8 mouse cellular contexts compared by ENCODE assay signal in the genomic region with DNA sequence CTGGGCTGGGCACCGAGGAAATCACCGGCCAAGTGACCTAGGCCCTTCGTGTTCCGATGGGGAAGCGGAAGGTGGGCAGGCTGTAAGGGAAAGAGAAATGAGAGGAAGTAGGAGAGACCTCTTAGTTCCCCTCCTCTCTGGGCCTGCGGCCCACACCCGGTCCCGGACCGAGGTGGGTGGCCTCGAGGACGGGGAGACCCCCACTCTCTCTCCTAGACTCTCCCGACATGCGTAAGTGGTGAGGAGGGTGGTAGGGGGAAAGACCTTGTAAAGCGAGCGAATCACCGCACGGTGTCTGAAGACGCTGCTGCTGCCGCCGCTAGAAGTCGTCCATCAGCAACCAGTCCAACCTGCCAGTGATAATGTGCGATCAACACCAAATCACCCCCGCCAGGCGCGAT. TPM values are rescaled to one million over a fixed set of nuclear protein-coding genes. Genes with fewer than 3 reads are reported as not detected.
DNase-seq lines count a peak whose midpoint lies in the region; ATAC-seq lines count a peak whose summit lies in the region.

No protein-coding gene starts in this region.

- peak overlapping the region; percentile 78 for H3K4me2 ChIP-seq in hindbrain, embryonic 16.5 days (ENCODE audit: low read length)
- peak overlapping the region; percentile 59 for H3K4me2 ChIP-seq in midbrain, embryonic 12.5 days (replicated peaks)

- H3K27me3 ChIP-seq in embryonic facial prominence, embryonic 10.5 days (replicated peaks; ENCODE audit: low read depth, poor library complexity, severe bottlenecking): peaks cover 100% of the 10 kb centered on the region
- peaks cover 31% of the 10 kb centered on the region for H3K27me3 ChIP-seq in hindbrain, embryonic 16.5 days (replicated peaks; ENCODE audit: control insufficient read depth, insufficient read depth, low read length)
- peaks cover 92% of the 10 kb centered on the region for H3K27me3 ChIP-seq in midbrain, embryonic 12.5 days

- peaks cover 73% of the 10 kb centered on the region for H3K4me1 ChIP-seq in embryonic facial prominence, embryonic 10.5 days
- H3K4me1 ChIP-seq in hindbrain, embryonic 16.5 days (ENCODE audit: control insufficient read depth, insufficient read depth, low read depth, low read length): peaks cover 7% of the 10 kb centered on the region
- H3K4me1 ChIP-seq in midbrain, embryonic 12.5 days: peaks cover 40% of the 10 kb centered on the region

- H3K36me3 ChIP-seq in embryonic facial prominence, embryonic 10.5 days (replicated peaks): no peaks in the 10 kb centered on the region
- no peaks in the 10 kb centered on the region for H3K36me3 ChIP-seq in hindbrain, embryonic 16.5 days (ENCODE audit: control insufficient read depth, insufficient read depth, low read length)
- H3K36me3 ChIP-seq in midbrain, embryonic 12.5 days: no peaks in the 10 kb centered on the region

- H3K9ac ChIP-seq in hindbrain, embryonic 16.5 days (ENCODE audit: low read depth, low read length): peak overlapping the region; percentile 67
- peak overlapping the region; percentile 34; the same call in 1 of the 2 replicates for H3K9ac ChIP-seq in midbrain, embryonic 12.5 days (replicated peaks)

- peak; percentile 25 for ATAC-seq in hindbrain, embryonic 16.5 days
- no peak for ATAC-seq in midbrain, embryonic 12.5 days (ENCODE audit: low FRiP score, low read depth)

- under 1% methylated on average over 25 of the region's 25 CpGs for WGBS in embryonic facial prominence, embryonic 10.5 days
- 7% methylated on average over 19 of the region's 25 CpGs for WGBS in hindbrain, embryonic 16.5 days
- 4% methylated on average over 24 of the region's 25 CpGs for WGBS in midbrain, embryonic 12.5 days

- peak overlapping the region; percentile 87 for H3K27ac ChIP-seq in embryonic facial prominence, embryonic 10.5 days (replicated peaks)
- H3K27ac ChIP-seq in hindbrain, embryonic 16.5 days (ENCODE audit: low read depth, low read length): peak overlapping the region; percentile 85
- peak overlapping the region; percentile 92 for H3K27ac ChIP-seq in midbrain, embryonic 12.5 days (replicated peaks)

- DNase-seq in kidney, postnatal 14 days: peak; percentile 8
- no peak for DNase-seq in kidney, adult 9 months
- peak; percentile 52 for DNase-seq in embryonic facial prominence, embryonic 10.5 days (ENCODE audit: low spot score)
- DNase-seq in right cerebral cortex, postnatal 36 days (ENCODE audit: low spot score in 2 of 2): no peak
- no peak for DNase-seq in Muller cell, postnatal 12 days (ENCODE audit: inconsistent ontology term)
- DNase-seq in right cerebral cortex, adult 2 months (ENCODE audit: low spot score in 2 of 2): no peak

- H3K4me3 ChIP-seq in embryonic facial prominence, embryonic 10.5 days: peak overlapping the region; percentile 55
- H3K4me3 ChIP-seq in hindbrain, embryonic 16.5 days (ENCODE audit: low read length): peak overlapping the region; percentile 44
- peak overlapping the region; percentile 34 for H3K4me3 ChIP-seq in midbrain, embryonic 12.5 days

- H3K9me3 ChIP-seq in embryonic facial prominence, embryonic 10.5 days: no peaks in the 10 kb centered on the region
- H3K9me3 ChIP-seq in hindbrain, embryonic 16.5 days (ENCODE audit: control insufficient read depth, low read length): no peaks in the 10 kb centered on the region
- H3K9me3 ChIP-seq in midbrain, embryonic 12.5 days: no peaks in the 10 kb centered on the region

RNA-seq across cellular contexts. Expression of gene Bcor, which starts 23.0 kb away (rescaled TPM):
- polyA plus RNA-seq in embryonic facial prominence, embryonic 10.5 days (2016; fragmentation: Nextera tagmentation; extraction: Ambion mirVana): 23.7 and 26.3 TPM in 2 replicates
- polyA plus RNA-seq in hindbrain, embryonic 16.5 days (2015; fragmentation: Nextera tagmentation; extraction: Ambion mirVana): 11.2 and 13.4 TPM in 2 replicates
- 26.3 and 31.2 TPM in 2 replicates for polyA plus RNA-seq in midbrain, embryonic 12.5 days (2016; fragmentation: Nextera tagmentation; extraction: Ambion mirVana)

Comparison
In these comparisons a context has a peak if more than half of its experiments do, and no peak if none do; other contexts are left out.
1. DNase-seq: peak in kidney, postnatal 14 days (single experiment) and embryonic facial prominence, embryonic 10.5 days (single experiment); none in kidney, adult 9 months (single experiment), right cerebral cortex, postnatal 36 days (0 of 2), Muller cell, postnatal 12 days (single experiment) and right cerebral cortex, adult 2 months (0 of 2).
2. Peak in every context shown above with its lines, with median percentiles within 50 percentile points of each other: H3K27ac ChIP-seq and H3K4me3 ChIP-seq.